Mouse (Mus musculus): ENCODE measurements around the gene Icam5.
A peak's percentile ranks its signal among the peaks of the same experiment; 100 is the strongest.
"Not testable (repeated sequence)": the region's sequence is repeated elsewhere in the genome, so short reads cannot be mapped to it uniquely, and the experiment has no call there.

Icam5 gene

DNA sequence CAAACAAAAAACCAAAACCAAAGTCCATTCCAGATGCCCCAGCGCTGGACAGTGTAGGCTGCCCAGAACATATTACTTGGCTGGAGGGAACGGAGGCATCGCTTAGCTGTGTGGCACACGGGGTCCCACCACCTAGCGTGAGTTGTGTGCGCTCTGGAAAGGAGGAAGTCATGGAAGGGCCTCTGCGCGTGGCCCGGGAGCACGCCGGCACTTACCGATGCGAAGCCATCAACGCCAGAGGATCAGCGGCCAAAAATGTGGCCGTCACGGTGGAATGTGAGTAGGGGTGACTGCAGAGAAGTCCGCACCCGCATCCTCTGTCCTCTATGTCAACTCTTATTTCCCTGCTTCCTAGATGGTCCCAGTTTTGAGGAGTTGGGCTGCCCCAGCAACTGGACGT is 4.3 kb downstream of the Icam5 start:
- no peak for DNase-seq

DNA sequence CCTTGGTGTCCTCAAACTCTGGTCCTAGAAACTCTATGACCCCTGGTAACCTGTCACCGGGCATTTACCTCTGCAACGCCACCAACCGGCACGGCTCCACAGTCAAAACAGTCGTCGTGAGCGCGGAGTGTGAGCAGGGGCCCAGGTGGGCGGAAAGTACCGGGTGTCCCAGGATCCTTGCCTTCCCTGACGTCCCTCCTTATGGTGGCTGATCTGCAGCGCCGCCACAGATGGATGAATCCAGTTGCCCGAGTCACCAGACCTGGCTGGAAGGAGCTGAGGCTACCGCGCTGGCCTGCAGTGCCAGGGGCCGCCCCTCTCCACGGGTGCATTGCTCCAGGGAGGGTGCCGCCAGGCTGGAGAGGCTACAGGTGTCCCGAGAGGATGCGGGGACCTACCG is 4.8 kb downstream of the Icam5 start:
- no peak for DNase-seq

DNA sequence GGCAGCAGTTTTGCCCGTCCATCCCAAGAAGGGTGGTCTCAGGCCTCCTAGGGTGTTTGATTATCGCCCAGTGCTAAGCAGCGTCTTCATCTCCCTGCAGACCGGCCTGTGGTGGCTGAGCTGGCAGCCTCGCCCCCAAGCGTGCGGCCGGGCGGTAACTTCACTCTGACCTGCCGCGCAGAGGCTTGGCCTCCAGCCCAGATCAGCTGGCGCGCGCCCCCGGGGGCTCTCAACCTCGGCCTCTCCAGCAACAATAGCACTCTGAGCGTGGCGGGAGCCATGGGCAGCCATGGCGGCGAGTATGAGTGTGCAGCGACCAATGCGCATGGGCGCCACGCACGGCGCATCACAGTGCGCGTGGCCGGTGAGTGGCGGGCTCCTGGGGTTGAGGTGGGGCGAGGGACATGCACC is 5.6 kb downstream of the Icam5 start:
- DNase-seq, result peak; percentile 27 to 52

DNA sequence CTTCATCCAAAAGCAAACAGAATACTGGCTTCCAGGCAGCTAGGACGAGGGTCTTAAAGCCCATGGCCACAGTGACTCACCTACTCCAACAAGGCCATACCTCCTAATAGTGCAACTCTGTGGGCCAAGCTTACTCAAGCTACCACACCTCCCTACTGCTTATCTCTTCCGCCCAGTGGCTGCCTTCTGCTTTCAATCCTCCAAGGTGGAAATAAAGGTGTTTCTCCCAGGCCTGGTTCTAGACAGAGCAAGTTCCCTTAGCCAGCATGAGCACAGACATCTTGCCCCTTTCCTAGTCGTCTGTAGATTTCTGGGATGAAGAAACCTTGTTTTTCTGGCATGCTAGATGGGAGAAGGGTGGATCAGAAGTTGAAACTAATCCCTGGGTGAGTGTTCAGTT is 7.9 kb downstream of the Icam5 start:
- DNase-seq, result no peak

DNA sequence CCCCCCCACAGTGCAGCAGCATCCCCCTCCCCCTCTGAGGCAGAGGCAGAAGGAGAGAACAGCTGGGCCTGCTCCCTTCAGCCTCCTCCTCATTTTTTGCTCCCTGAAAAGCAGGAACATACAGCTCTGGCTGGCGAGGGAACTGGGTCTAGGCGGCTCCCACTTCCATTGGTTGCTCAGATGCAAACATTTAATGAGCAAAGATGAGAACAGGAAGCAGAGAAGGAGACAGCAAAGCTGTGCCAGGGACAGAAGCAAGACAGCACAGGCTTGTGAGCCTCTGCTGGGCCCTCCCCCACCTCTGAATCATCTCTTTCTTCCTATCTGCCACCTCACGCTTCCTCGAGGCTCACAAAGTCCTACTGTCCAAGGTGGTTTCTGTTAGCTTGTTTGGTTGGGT is 9.4 kb downstream of the Icam5 start:
- DNase-seq, result no peak

GRCm38 (mm10) chr9:21043563-21043962 is 11.7 kb downstream of the Icam5 start:
- no peak for DNase-seq

DNA sequence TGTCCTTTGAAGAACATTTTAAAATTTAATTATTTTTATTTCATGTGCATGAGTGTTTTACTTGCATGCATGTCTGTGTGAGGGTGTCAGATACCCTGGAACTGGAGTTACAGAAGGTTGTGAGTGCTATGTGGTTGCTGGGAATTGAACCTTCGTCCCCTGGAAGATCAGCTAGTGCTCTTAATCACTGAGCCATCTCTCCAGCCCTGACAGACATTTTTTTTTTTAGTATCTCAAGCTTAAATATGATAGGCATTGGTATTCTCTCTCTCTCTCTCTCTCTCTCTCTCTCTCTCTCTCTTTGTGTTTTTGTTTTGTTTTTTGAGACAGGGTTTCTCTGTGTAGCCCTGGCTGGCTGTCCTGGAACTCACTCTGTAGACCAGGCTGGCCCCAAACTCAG is 12.9 kb downstream of the Icam5 start:
- DNase-seq, result not testable (repeated sequence)

- no peak for DNase-seq
Measured at GRCm38 (mm10) chr9:21045235-21045634, 13.4 kb downstream of the Icam5 start.

- no peak for DNase-seq
Measured at GRCm38 (mm10) chr9:21051578-21051977, 19.7 kb downstream of the Icam5 start.

GRCm38 (mm10) chr9:21062928-21063327 is 31.1 kb downstream of the Icam5 start:
- DNase-seq, result no peak

GRCm38 (mm10) chr9:21067006-21067684 is 35.3 kb downstream of the Icam5 start, which contains the start of gene Zglp1:
Gene Zglp1 (minus strand): TSS chr9:21067093.
- DNase-seq, result no peak

DNA sequence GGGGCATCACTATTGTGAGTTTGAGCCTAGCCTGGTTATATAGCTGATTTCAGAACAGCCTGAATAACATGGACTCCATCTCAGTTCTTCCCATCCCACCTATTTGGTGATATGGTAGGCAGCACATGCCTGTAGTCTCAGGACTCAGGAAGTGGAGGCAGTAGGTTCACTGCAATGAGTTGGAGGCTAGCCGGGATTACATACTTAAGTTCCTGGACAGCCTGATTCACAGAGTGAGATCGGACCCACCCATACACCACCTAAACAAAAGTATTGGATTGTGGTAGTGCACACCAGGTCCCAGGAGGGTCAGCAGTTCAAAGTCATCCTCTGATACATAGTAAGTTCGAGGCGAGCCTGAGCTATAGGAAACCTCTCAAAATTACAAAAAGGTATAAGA is 40.8 kb downstream of the Icam5 start:
- DNase-seq, result no peak

DNA sequence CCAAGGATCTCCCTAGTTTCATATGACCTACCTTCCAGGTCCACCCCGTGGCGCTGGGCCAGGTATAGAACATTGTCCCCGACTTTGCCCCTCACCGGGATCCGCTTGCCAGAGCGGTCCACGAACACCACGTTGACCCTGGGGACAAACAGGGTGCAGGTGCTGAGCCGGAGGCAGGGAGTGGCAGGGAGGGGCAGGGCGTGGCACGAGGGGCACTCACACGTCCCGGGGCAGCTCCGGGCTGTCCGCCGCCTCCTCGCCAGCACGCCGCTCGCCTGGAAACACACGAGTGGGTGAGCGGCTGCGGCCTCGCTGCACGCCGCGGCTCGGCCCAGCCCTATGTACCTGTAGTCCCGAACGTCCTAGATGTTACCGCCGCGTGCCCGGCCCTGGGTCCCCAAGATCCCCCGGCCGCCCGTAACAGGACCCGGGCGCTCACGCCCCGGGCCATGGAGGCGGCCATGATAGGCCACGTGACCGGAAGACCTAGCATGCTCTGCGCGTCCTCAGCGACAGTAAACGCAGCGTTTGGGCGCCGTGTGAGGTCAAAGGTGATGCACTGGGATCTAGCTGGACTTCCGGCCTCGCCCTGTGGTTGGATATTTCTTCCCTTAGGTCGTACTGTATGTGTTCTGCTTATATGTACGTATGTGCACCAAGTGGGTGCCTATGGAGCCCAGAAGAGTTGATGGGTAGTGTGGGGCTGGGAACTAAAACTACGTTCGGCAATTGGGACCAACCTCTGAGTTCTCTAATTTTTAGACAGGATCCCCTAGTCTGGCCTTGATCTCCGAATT is 41.4 kb downstream of the Icam5 start, which contains the start of the genes Gm49373 and Fdx1l:
Gene Gm49373, minus strand, starts transcription at position 53 of the 797 bp plus-strand sequence.
Gene Fdx1l, minus strand, starts transcription at position 571 of the 797 bp plus-strand sequence.
- DNase-seq, result peak; percentile 95

DNA sequence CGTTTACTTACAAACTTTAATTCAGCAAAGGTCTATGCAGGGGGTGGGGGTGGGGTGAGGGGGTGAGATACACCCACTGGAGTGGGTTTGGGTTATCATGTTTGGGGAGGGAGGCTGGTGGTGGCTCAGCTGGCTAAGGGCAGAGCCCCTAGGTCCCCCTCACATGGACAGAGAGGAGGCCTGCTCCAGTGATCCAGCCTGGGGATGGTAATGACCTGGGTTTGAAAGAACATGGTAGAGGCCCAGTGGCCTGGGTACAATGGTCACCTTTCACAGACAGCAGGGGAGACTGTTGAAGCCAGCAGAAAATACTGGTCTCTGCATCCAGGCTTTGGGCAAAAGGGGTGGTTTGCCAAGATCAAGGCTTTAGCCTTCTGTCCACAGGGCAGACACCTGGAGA is 42.3 kb downstream of the Icam5 start:
- no peak for DNase-seq

DNA sequence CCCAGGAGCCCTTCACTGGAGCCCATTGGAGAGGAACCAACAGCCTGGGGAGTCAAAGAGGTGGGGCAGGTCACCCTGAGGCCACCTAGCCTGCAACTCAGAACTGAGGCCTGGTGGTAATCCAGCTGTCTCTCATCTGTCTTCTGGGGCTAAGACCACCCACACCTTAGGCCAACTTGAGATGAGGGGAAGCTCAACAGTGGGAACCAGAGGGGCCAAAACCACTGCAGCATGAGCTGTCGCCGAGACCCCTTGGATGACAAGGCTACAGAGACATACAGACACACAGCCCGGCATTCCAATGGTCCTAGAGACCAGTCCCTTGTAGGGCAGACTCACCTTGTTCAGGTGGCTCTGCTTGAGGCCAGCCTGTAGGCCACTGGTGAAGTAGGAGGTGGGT is 43.8 kb downstream of the Icam5 start:
- DNase-seq, result no peak

GRCm38 (mm10) chr9:21081127-21081526 is 49.3 kb downstream of the Icam5 start:
- no peak for DNase-seq

GRCm38 (mm10) chr9:21083324-21083723 is 51.5 kb downstream of the Icam5 start:
- no peak for DNase-seq
